Mouse (Mus musculus): ENCODE data around the gene Il18.
"Not testable (repeated sequence)": the region's sequence is repeated elsewhere in the genome, so short reads cannot be mapped to it uniquely, and the experiment has no call there.

Gene Il18

DNA sequence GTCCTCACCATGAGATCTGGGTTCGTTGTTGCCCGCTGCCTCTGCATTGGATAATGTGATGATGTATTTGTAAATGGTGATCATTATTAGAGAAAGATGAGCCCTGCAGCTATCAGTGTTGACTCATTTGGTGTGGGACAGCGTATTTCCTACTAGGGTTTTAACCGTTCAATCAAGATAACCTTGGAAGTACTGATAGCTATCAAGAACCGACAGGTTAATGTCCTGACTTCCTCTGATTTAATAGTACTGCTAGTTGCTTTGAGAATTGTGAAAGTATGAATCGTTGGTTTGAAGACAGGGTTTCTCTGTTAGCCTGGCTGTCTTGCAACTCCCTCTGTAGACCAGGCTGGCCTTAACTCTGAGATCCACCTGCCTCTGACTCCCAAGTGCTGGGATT lies 49.7 kb downstream of the Il18 start:
- DNase-seq: no peak

DNA sequence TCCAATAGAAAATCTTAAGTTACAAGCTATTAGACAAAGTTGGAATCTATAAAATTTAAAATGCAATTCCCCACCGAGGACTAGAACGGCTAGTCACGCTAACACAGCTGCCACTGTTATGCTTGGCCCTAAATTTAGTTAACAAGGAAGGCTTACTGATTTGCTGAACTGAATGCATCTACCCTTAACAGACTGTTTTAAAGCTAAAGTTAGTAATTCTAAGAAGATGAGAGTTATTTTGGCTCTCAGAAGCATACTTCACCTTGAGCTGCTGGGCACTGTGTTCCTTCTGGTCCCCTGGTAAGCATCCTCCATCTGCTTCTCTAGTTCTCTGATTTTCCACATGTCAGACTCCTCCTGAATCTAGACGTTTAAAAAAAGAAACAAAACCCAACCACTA lies 57.5 kb downstream of the Il18 start:
- no peak for DNase-seq

DNA sequence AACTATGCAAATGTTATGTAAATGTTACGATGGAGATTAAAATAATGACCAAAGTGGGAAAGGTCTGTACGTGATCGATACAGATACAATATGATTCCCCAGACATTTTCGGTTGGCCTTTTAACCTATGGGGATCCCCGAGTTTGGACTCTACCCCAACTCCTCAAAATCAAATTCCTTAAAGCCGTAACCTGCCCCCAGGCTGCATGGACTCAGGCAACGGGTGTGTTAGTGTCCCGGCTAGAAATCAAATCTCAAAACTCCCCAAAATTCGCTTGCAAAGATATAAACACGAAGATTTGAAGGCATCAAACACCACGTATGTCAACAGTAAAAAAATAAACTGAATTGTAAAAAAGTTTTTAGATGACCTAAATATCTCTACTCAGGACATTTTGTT lies 61.5 kb downstream of the Il18 start:
- DNase-seq: no peak

DNA sequence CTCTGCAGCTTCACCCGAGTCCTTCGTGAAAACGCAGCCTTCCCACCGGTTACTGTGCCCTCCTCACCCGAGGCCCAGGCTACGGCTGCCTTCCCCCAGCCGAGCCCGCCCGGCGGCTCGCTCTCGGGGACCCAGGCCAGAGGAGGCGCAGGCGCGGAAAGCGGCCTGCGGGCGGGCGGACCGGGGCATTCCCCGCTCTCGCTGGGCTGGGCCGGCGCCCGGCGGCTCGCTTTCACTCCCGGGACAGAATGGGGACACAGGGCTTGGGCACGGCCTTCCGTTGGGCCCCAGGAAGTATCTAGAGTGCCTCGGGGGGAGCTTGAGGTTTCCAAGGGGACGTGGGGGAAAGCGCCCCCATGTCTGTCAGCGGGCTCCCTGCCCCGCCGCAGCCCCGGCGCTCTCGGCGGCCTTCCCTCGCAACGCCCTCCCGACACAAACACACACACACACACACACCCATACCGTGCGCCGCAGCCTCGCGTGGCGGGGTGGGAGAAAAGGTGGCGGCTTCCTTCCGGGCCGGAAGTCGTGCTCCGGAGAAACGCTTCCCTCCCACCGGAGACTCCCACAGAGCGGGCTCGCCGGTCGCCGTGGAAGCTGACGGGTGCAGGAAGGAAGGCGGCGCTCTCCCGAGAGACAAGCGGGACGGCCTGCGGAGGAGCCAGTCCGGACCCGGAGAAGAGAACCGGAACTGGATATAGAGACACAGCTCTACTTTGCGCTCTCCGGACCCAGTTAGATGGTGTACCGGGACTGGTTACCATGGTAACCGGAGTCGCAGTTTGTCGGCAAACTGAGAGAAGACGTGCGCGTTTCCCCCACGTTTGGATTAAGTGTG lies 62.4 kb downstream of the Il18 start, which contains the start of the genes Pih1d2 and Nkapd1:
TSS of gene Pih1d2 (plus strand) at position 556 of the 838 bp plus-strand sequence.
TSS of gene Nkapd1 (minus strand) at position 699 of the 838 bp plus-strand sequence.
- DNase-seq: peak; percentile 93

DNA sequence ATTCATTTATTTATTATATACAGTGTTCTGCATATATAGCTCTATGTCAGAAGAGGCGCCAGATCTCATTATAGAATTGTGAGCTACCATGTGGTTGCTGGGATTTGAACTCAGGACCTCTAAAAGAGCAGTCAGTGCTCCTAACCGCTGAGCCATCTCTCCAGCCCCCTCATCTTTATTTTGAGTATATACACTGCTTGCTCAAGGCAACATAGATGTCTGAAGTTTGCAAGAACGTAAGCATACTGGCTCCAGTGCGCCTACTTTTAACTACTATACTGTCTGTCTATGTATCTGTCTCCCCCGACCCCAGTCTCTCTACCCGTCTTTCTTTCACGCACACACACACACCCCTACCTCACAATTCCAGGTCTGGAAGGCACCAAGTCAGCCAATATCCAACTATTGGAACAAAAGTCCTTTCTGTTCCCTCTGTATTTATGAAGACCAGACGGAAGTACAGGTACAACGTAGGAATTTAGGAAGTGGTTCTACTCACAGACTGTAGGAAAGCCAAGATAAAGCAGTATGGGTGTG lies 63.2 kb downstream of the Il18 start:
- no peak for DNase-seq

DNA sequence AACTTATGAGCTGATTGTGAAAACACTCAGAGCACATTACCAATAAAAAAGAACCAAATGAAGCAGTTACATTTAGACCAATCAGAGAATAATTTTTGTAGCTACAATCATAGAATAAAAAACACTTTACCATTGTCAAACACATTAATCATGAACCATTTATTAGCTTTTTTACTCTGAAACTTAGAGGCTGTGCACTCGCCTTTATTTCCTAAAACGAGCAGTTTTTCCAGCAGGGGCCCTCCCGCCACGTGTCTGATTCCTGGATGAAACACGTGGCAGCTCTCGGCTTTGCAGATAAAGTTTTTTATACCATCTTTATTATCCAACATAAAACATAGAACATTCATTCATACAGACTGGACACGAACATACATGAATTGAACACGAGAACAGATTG lies 76.3 kb downstream of the Il18 start:
- DNase-seq: not testable (repeated sequence)
